Mouse (Mus musculus): Measurements from ENCODE around the gene Cish.

Gene Cish

GRCm38 (mm10) chr9:107296016-107296040 is at the start of gene Cish:
Gene Cish (plus strand): TSS chr9:107296026.
- DNase-seq: no peak

- no peak for DNase-seq
These were observed 49.7 kb upstream of the Cish start for GRCm38 (mm10) chr9:107246170-107246569.

- DNase-seq: no peak
These were observed 46.7 kb upstream of the Cish start for GRCm38 (mm10) chr9:107249154-107249553.

- no peak for DNase-seq
These were observed 45.1 kb upstream of the Cish start for GRCm38 (mm10) chr9:107250416-107251337.

GRCm38 (mm10) chr9:107252164-107252563 is 43.7 kb upstream of the Cish start:
- DNase-seq: no peak

- DNase-seq: peak; percentile 65
These were observed 41.4 kb upstream of the Cish start for GRCm38 (mm10) chr9:107254476-107254875.

- DNase-seq: peak; percentile 76
These were observed 40.9 kb upstream of the Cish start for GRCm38 (mm10) chr9:107254925-107255324.

- DNase-seq: no peak
These were observed 40.2 kb upstream of the Cish start for GRCm38 (mm10) chr9:107255596-107255995.

GRCm38 (mm10) chr9:107259571-107259970 is 36.3 kb upstream of the Cish start:
- no peak for DNase-seq

GRCm38 (mm10) chr9:107260429-107260828 is 35.4 kb upstream of the Cish start:
- DNase-seq: no peak

GRCm38 (mm10) chr9:107260836-107261235 is 35.0 kb upstream of the Cish start:
- no peak for DNase-seq

- DNase-seq: no peak
These were observed 34.0 kb upstream of the Cish start for GRCm38 (mm10) chr9:107261792-107262191.

GRCm38 (mm10) chr9:107262375-107262774 is 33.5 kb upstream of the Cish start:
- DNase-seq: no peak

GRCm38 (mm10) chr9:107263912-107264311 is 31.9 kb upstream of the Cish start:
- DNase-seq: no peak

- DNase-seq: no peak
These were observed 31.1 kb upstream of the Cish start for GRCm38 (mm10) chr9:107264731-107265130.

GRCm38 (mm10) chr9:107267028-107267427 is 28.8 kb upstream of the Cish start:
- DNase-seq: no peak

GRCm38 (mm10) chr9:107267721-107268402 is 28.0 kb upstream of the Cish start:
- DNase-seq: no peak

GRCm38 (mm10) chr9:107269772-107270171 is 26.1 kb upstream of the Cish start:
- DNase-seq: no peak

GRCm38 (mm10) chr9:107271177-107271938 is 24.5 kb upstream of the Cish start:
- DNase-seq: no peak

- DNase-seq: no peak
These were observed 23.5 kb upstream of the Cish start for GRCm38 (mm10) chr9:107272284-107272683.

- DNase-seq: no peak
These were observed 22.6 kb upstream of the Cish start for GRCm38 (mm10) chr9:107273184-107273583.

- DNase-seq: no peak
These were observed 21.1 kb upstream of the Cish start for GRCm38 (mm10) chr9:107274751-107275150.

- DNase-seq: no peak
These were observed 20.1 kb upstream of the Cish start for GRCm38 (mm10) chr9:107275710-107276109.

GRCm38 (mm10) chr9:107277603-107278002 is 18.2 kb upstream of the Cish start:
- no peak for DNase-seq

Data from kidney, adult 11 months (tissue).